Mouse (Mus musculus): ENCODE measurements around the gene Diaph3. TPM values are rescaled to one million over a fixed set of nuclear protein-coding genes. Genes with fewer than 3 reads are reported as not detected.
A peak's percentile ranks its signal among the peaks of the same experiment; 100 is the strongest.

The Diaph3 gene
- total and polyA plus RNA-seq, 3 experiments, result 0.21 to 4.6 (median 0.70) TPM

GRCm38 (mm10) chr14:86834269-86834668 lies 306.8 kb downstream of the Diaph3 start:
- H3K4me3 ChIP-seq, result no peak overlapping the region
- H3K9ac ChIP-seq (ENCODE audit: low read depth, low read length), result no peak overlapping the region
- no peak overlapping the region for H3K27ac ChIP-seq
- intact Hi-C loops (cut with DNase I), result no loop called here
- 96% methylated on average over 6 of the region's 6 CpGs for WGBS
- no peaks in the 10 kb centered on the region for H3K36me3 ChIP-seq (ENCODE audit: control insufficient read depth, insufficient read depth, low read length)
- H3K79me2 ChIP-seq (replicated peaks; ENCODE audit: control insufficient read depth, insufficient read depth, low read length), result no peaks in the 10 kb centered on the region
- H3K27me3 ChIP-seq (ENCODE audit: control insufficient read depth, insufficient read depth, low read length), result no peaks in the 10 kb centered on the region
- DNase-seq, result no peak
- H3K4me1 ChIP-seq (ENCODE audit: control insufficient read depth, insufficient read depth, low read length), result no peaks in the 10 kb centered on the region
- TF ChIP-seq EP300 (IDR thresholded peaks at IDR 0.05; ENCODE audit: insufficient read depth, low read depth, low read length) (no peak), POLR2A (IDR thresholded peaks at IDR 0.05; ENCODE audit: insufficient read depth, low read depth, low read length) (no peak), CTCF (IDR thresholded peaks at IDR 0.05) (no peak)

GRCm38 (mm10) chr14:86833003-86833402 lies 308.0 kb downstream of the Diaph3 start:
- H3K9ac ChIP-seq (ENCODE audit: low read depth, low read length), result no peak overlapping the region
- H3K79me2 ChIP-seq (replicated peaks; ENCODE audit: control insufficient read depth, insufficient read depth, low read length), result no peaks in the 10 kb centered on the region
- intact Hi-C loops (cut with DNase I), result no loop called here
- no peak for TF ChIP-seq CTCF (IDR thresholded peaks at IDR 0.05)
- TF ChIP-seq POLR2A (IDR thresholded peaks at IDR 0.05; ENCODE audit: insufficient read depth, low read depth, low read length), result no peak
- no peak for TF ChIP-seq EP300 (IDR thresholded peaks at IDR 0.05; ENCODE audit: insufficient read depth, low read depth, low read length)
- H3K27me3 ChIP-seq (ENCODE audit: control insufficient read depth, insufficient read depth, low read length), result no peaks in the 10 kb centered on the region
- no peak overlapping the region for H3K27ac ChIP-seq
- no peaks in the 10 kb centered on the region for H3K4me1 ChIP-seq (ENCODE audit: control insufficient read depth, insufficient read depth, low read length)
- no peak for DNase-seq
- no peaks in the 10 kb centered on the region for H3K36me3 ChIP-seq (ENCODE audit: control insufficient read depth, insufficient read depth, low read length)
- no peak overlapping the region for H3K4me3 ChIP-seq
- 76% methylated on average over 4 of the region's 4 CpGs for WGBS

DNA sequence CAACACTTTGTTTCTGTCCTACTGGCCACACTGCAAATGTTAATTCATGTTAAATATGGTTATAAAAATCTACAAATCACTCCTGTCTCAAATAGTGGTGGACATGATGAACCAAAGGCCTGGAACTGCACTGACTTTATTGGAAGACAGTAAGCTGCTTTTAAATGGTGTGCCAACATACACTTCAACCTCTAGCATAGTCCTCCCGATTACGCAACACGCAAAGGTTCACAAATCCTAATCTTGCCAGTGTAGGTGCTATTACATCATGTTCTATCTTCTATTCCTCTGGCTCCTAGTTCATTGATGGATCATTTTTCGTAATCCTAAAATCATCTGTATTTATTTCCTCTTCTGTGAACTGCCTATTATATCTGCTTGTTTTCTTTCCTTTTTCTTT lies 324.8 kb downstream of the Diaph3 start:
- Histone ChIP-seq H3K27me3 (ENCODE audit: control insufficient read depth, insufficient read depth, low read length) (no peaks in the 10 kb centered on the region), H3K4me1 (ENCODE audit: control insufficient read depth, insufficient read depth, low read length) (no peaks in the 10 kb centered on the region), H3K4me3 (no peak overlapping the region), H3K79me2 (replicated peaks; ENCODE audit: control insufficient read depth, insufficient read depth, low read length) (no peaks in the 10 kb centered on the region), H3K9ac (ENCODE audit: low read depth, low read length) (no peak overlapping the region), H3K27ac (no peak overlapping the region), H3K36me3 (ENCODE audit: control insufficient read depth, insufficient read depth, low read length) (no peaks in the 10 kb centered on the region)
- intact Hi-C loops (cut with DNase I), result no loop called here
- WGBS, result 96% methylated on average over 4 of the region's 4 CpGs
- no peak for TF ChIP-seq POLR2A (IDR thresholded peaks at IDR 0.05; ENCODE audit: insufficient read depth, low read depth, low read length)
- no peak for TF ChIP-seq EP300 (IDR thresholded peaks at IDR 0.05; ENCODE audit: insufficient read depth, low read depth, low read length)
- no peak for TF ChIP-seq CTCF (IDR thresholded peaks at IDR 0.05)
- DNase-seq, result no peak

GRCm38 (mm10) chr14:86788880-86789641 lies 352.0 kb downstream of the Diaph3 start:
- no peak overlapping the region for H3K27ac ChIP-seq
- 81% methylated on average over 6 of the region's 6 CpGs for WGBS
- H3K9ac ChIP-seq (ENCODE audit: low read depth, low read length), result no peak overlapping the region
- H3K4me3 ChIP-seq, result no peak overlapping the region
- TF ChIP-seq CTCF (IDR thresholded peaks at IDR 0.05) (no peak), POLR2A (IDR thresholded peaks at IDR 0.05; ENCODE audit: insufficient read depth, low read depth, low read length) (no peak), EP300 (IDR thresholded peaks at IDR 0.05; ENCODE audit: insufficient read depth, low read depth, low read length) (no peak)
- intact Hi-C loops (cut with DNase I), result no loop called here
- no peaks in the 10 kb centered on the region for H3K79me2 ChIP-seq (replicated peaks; ENCODE audit: control insufficient read depth, insufficient read depth, low read length)
- H3K27me3 ChIP-seq (ENCODE audit: control insufficient read depth, insufficient read depth, low read length), result no peaks in the 10 kb centered on the region
- DNase-seq, result no peak
- H3K36me3 ChIP-seq (ENCODE audit: control insufficient read depth, insufficient read depth, low read length), result no peaks in the 10 kb centered on the region
- no peaks in the 10 kb centered on the region for H3K4me1 ChIP-seq (ENCODE audit: control insufficient read depth, insufficient read depth, low read length)

DNA sequence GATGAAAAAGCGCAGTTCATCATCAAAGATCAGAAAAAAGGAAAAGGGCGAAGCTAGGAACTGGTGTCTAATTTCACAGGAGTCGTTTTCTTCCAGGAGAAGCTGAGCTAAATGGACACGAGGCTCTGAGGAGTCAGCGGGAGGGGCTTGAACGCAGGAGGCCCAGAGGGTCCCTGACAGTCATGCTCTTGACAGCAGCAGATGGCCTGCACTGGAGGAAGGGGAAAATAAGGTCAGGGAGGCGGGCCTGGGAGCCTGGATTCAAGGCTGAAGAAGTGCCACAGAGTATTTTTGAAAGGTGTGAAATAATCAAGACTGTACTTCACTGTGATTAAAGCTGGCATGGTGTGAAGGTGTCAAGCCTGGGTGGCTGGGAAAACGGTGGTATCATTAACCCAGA lies 354.2 kb downstream of the Diaph3 start:
- DNase-seq, result no peak
- H3K4me1 ChIP-seq (ENCODE audit: control insufficient read depth, insufficient read depth, low read length), result no peaks in the 10 kb centered on the region
- intact Hi-C loops (cut with DNase I), result no loop called here

GRCm38 (mm10) chr14:86781553-86782273 lies 359.3 kb downstream of the Diaph3 start:
- no peaks in the 10 kb centered on the region for H3K79me2 ChIP-seq (replicated peaks; ENCODE audit: control insufficient read depth, insufficient read depth, low read length)
- 47% methylated on average over 6 of the region's 6 CpGs for WGBS
- no peak overlapping the region for H3K9ac ChIP-seq (ENCODE audit: low read depth, low read length)
- intact Hi-C loops (cut with DNase I), result loop anchor here (1.0 to 5.0 kb wide), 2 partner anchors 34 to 103 kb away; no protein-coding TSS in a partner anchor
- H3K27me3 ChIP-seq (ENCODE audit: control insufficient read depth, insufficient read depth, low read length), result no peaks in the 10 kb centered on the region
- H3K36me3 ChIP-seq (ENCODE audit: control insufficient read depth, insufficient read depth, low read length), result no peaks in the 10 kb centered on the region
- DNase-seq, result no peak
- no peak overlapping the region for H3K4me3 ChIP-seq
- no peak overlapping the region for H3K27ac ChIP-seq
- TF ChIP-seq POLR2A (IDR thresholded peaks at IDR 0.05; ENCODE audit: insufficient read depth, low read depth, low read length) (no peak), EP300 (IDR thresholded peaks at IDR 0.05; ENCODE audit: insufficient read depth, low read depth, low read length) (no peak), CTCF (IDR thresholded peaks at IDR 0.05) (peak; percentile 81)
- H3K4me1 ChIP-seq (ENCODE audit: control insufficient read depth, insufficient read depth, low read length), result peaks cover 2% of the 10 kb centered on the region

More for the DNA sequence above, 354.2 kb downstream of the Diaph3 start:
- Histone ChIP-seq H3K27ac (no peak overlapping the region), H3K36me3 (ENCODE audit: control insufficient read depth, insufficient read depth, low read length) (no peaks in the 10 kb centered on the region), H3K9ac (ENCODE audit: low read depth, low read length) (no peak overlapping the region), H3K79me2 (replicated peaks; ENCODE audit: control insufficient read depth, insufficient read depth, low read length) (no peaks in the 10 kb centered on the region), H3K4me3 (no peak overlapping the region), H3K27me3 (ENCODE audit: control insufficient read depth, insufficient read depth, low read length) (no peaks in the 10 kb centered on the region)
- TF ChIP-seq CTCF (IDR thresholded peaks at IDR 0.05) (no peak), POLR2A (IDR thresholded peaks at IDR 0.05; ENCODE audit: insufficient read depth, low read depth, low read length) (no peak)
- WGBS, result 40% methylated on average over 8 of the region's 8 CpGs
